ENCODE assay signal across 9 mouse cellular contexts in the genomic region with DNA sequence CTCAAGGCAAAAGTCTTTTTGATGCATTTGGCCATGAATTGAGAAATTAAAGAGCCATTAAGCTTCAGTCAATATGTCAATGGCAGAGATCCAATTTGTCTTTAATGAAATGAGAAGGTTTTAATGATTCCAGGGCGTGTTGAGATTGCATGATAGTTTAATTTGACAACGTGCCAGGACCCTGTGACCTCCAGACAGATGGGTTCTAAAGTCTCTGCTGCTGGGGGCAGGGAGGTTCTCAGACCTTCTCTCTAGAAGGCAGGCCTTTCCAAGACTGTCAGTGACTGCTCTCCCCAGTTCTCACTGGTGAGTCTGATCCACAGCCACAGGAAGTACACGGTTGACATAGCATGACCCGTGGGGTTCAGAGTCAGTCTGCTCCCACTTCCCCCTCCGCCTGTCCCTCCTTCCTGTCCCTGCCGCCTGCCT.
DNase-seq lines count a peak whose midpoint lies in the region; ATAC-seq lines count a peak whose summit lies in the region.
"Had no signal": no experiment of that assay in that cellular context is flagged by ENCODE, and none has a peak within 500 bp of the region (broad histone marks: within the 10 kb centered on the region; RNA-seq: fewer than 3 reads in every experiment).

No protein-coding gene starts in this region.

- DNase-seq in adrenal gland, postnatal 14 days, result peak; percentile 42
- DNase-seq in adrenal gland, adult 18-20 months (ENCODE audit: low spot score in 2 of 2), result no peak
- peak; percentile 42 for DNase-seq in layer of hippocampus, adult 9-11 months
- DNase-seq in layer of hippocampus, postnatal 10 days (ENCODE audit: low spot score in 2 of 2), result no peak
- peak; percentile 34 to 52 for DNase-seq in kidney, adult 8-10 months
- DNase-seq in urinary bladder, postnatal 10 days (ENCODE audit: low spot score), result no peak
- no peak for DNase-seq in left cerebral cortex, adult 8-10 months (ENCODE audit: low spot score in 2 of 2)

- ATAC-seq in megakaryocyte, adult 5-6 weeks (ENCODE audit: poor library complexity, severe bottlenecking), result peak; percentile 68
- ATAC-seq: forebrain, embryonic 16.5 days had no signal

Comparison
In these comparisons a context has a peak if more than half of its experiments do, and no peak if none do; other contexts are left out.
1. DNase-seq: peak in adrenal gland, postnatal 14 days (single experiment), layer of hippocampus, adult 9-11 months (single experiment) and kidney, adult 8-10 months (2 of 2); none in adrenal gland, adult 18-20 months (0 of 2), layer of hippocampus, postnatal 10 days (0 of 2), urinary bladder, postnatal 10 days (single experiment) and left cerebral cortex, adult 8-10 months (0 of 2).